Mouse (Mus musculus): ENCODE measurements around the gene Bloc1s5. TPM values are rescaled to one million over a fixed set of nuclear protein-coding genes. Genes with fewer than 3 reads are reported as not detected.

Bloc1s5 gene
- polyA plus RNA-seq (2017; shearing (Covaris generic)): 4.1 TPM

GRCm38 (mm10) chr13:38634800-38635269 is at the start of gene Bloc1s5:
Bloc1s5 (minus strand) TSS chr13:38635109.

GRCm38 (mm10) chr13:38658528-38659280 is 23.8 kb upstream of the Bloc1s5 start, which contains the start of gene Eef1e1:
Eef1e1 (minus strand) TSS chr13:38659058.

Other genes with a start within 250 kb of the Bloc1s5 start
- 60.3 TPM for gene Txndc5, start 106.3 kb downstream of the Bloc1s5 start, polyA plus RNA-seq (2017; shearing (Covaris generic))
- 40.2 TPM for gene Eef1e1, start 23.9 kb upstream of the Bloc1s5 start, polyA plus RNA-seq (2017; shearing (Covaris generic))

Data from effector memory CD4-positive, alpha-beta T cell, adult 7 months (primary cell).